Mouse (Mus musculus): ENCODE measurements at regions not wholly inside any gene's neighbourhood (a gene's known extent, or its start where the extent isn't known, plus 50 kb on each side); places are given as distances from the start of the nearest gene placed in this dataset.

DNA sequence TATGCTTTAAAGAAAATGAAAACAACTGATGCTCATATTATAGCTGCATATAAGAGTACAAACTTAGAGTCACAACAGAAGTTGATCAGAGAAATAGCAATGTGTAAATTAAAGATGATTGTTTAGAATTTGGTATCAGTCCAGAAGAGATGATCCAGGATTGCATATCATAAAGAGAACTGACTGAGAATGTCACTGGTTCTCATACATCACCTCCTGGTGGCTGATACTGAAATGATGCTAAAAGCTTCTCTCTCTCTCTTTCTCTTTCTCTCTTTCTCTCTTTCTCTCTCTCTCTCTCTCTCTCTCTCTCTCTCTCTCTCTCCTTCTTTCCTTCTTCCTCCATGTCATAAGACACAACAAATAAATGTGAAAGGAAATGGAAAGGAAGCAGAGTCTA lies 588.5 kb downstream of the Kctd8 start:
- TF ChIP-seq POLR2A (IDR thresholded peaks at IDR 0.05; ENCODE audit: borderline replicate concordance, extremely low read depth, insufficient read depth, insufficient read length, poor library complexity, severe bottlenecking) (no peak), CTCF (IDR thresholded peaks at IDR 0.05; ENCODE audit: borderline replicate concordance, extremely low read depth, insufficient read depth, insufficient read length) (no peak)

More for the DNA sequence above, 588.5 kb downstream of the Kctd8 start:
- DNase-seq (ENCODE audit: low read depth), result no peak
